Mouse (Mus musculus) hindbrain, embryonic 15.5 days (tissue): ENCODE measurements around the gene Rtp1. TPM values are rescaled to one million over a fixed set of nuclear protein-coding genes. Genes with fewer than 3 reads are reported as not detected.

Experiments
- polyA plus RNA-seq: library from polyadenylated mRNA; unstranded; fragments of >200 nt; fragmentation: Nextera tagmentation; extraction: Ambion mirVana; gene quantifications from 2 replicates; pipeline ENCODE4 v1.2.1, GENCODE M21; 2015

Gene Rtp1
- polyA plus RNA-seq, 1 experiment from 2014 or later = 0.06 TPM

Other genes starting within 250 kb of the Rtp1 start
- gene St6gal1, start 204.4 kb upstream of the Rtp1 start, polyA plus RNA-seq = 24.6 and 27.8 TPM in 2 replicates
- 4.8 and 6.0 TPM in 2 replicates for gene Rtp4, start 91.2 kb downstream of the Rtp1 start, polyA plus RNA-seq
- gene Masp1, start 91.7 kb downstream of the Rtp1 start, polyA plus RNA-seq = 25.3 and 28.4 TPM in 2 replicates